ENCODE assay signal across 18 mouse cellular contexts in the genomic region with DNA sequence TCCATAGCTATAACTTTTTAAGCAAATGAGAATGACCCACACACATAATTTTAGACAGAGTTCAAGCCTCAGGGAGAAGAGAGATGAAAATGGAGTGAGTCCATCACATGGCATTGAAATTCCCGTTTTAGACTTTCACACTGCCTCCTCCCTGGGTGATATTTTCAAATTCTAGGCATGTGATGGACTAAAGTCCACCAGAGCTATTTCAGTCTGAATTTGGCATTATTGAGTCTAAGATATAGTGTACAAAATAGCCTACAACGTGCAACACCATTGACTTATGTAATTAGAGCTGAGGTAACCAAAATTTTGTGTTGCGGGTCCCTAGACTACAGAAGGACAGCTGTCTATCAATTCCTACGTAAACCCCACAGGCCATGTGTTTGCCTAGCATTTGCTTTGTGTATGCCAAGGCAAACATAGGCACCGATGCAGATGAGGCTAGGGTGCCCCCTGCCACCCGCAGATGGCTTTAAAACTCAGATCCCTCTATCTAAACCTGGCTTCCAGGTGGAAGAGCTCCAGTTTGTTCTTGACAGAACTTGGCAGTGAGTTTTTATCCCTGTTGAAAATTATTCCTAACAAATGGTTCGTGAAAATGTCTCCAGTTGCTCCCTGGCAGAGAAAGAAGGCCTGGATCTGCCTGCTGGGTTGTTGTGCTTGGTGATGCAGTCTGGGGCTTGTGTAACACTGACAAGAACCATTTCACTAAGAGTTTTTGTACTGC.
DNase-seq lines count a peak whose midpoint lies in the region; ATAC-seq and TF ChIP-seq lines count a peak whose summit lies in the region.
"Had no signal": no experiment of that assay in that cellular context is flagged by ENCODE, and none has a peak within 500 bp of the region (broad histone marks: within the 10 kb centered on the region; RNA-seq: fewer than 3 reads in every experiment).

No protein-coding gene starts in this region.

- H3K27me3 ChIP-seq in stomach, embryonic 16.5 days (ENCODE audit: control insufficient read depth, insufficient read depth, low read length) = no peaks in the 10 kb centered on the region
- H3K27me3 ChIP-seq in stomach, postnatal 0 days (ENCODE audit: control insufficient read depth, insufficient read depth, low read length) = no peaks in the 10 kb centered on the region
- H3K27me3 ChIP-seq in hindbrain, postnatal 0 days (ENCODE audit: insufficient read depth, low read length) = no peaks in the 10 kb centered on the region
- H3K27me3 ChIP-seq: liver, embryonic 13.5 days; neural tube, embryonic 12.5 days had no signal

- peak; percentile 10; the same call in 1 of the 2 replicates for ATAC-seq in stomach, embryonic 16.5 days (ENCODE audit: insufficient read depth, low FRiP score)
- no peak for ATAC-seq in stomach, postnatal 0 days (ENCODE audit: low FRiP score, low TSS enrichment)
- no peak for ATAC-seq in hindbrain, postnatal 0 days

- H3K9ac ChIP-seq in stomach, embryonic 16.5 days (ENCODE audit: low read length) = no peak overlapping the region
- no peak overlapping the region for H3K9ac ChIP-seq in stomach, postnatal 0 days (ENCODE audit: low read length)
- no peak overlapping the region for H3K9ac ChIP-seq in hindbrain, postnatal 0 days (replicated peaks; ENCODE audit: low read length)
- H3K9ac ChIP-seq: liver, embryonic 13.5 days; neural tube, embryonic 12.5 days had no signal

- 65% methylated on average over 7 of the region's 7 CpGs for WGBS in stomach, embryonic 16.5 days
- whole genome bisulfite sequencing in stomach, postnatal 0 days = 52% methylated on average over 7 of the region's 7 CpGs
- WGBS in hindbrain, postnatal 0 days = 70% methylated on average over 7 of the region's 7 CpGs

- H3K36me3 ChIP-seq in stomach, embryonic 16.5 days (ENCODE audit: control insufficient read depth, insufficient read depth, low read length) = no peaks in the 10 kb centered on the region
- no peaks in the 10 kb centered on the region for H3K36me3 ChIP-seq in stomach, postnatal 0 days (ENCODE audit: control insufficient read depth, insufficient read depth, low read length)
- H3K36me3 ChIP-seq in hindbrain, postnatal 0 days (ENCODE audit: insufficient read depth, low read length) = no peaks in the 10 kb centered on the region
- H3K36me3 ChIP-seq: liver, embryonic 13.5 days; neural tube, embryonic 12.5 days had no signal

- DNase-seq in frontal cortex, adult 2 months (ENCODE audit: extremely low spot score in 1 of 2, low spot score in 1 of 2) = peak; percentile 56 to 65
- no peak for DNase-seq in frontal cortex, postnatal 25 days (ENCODE audit: low spot score in 2 of 2)
- DNase-seq in stomach, postnatal 0 days (ENCODE audit: low spot score) = no peak
- DNase-seq in layer of hippocampus, postnatal 14 days (ENCODE audit: low spot score in 2 of 2) = peak; percentile 78 to 93
- no peak for DNase-seq in retina, embryonic 14.5 days (ENCODE audit: low spot score)
- no peak for DNase-seq in hindbrain, postnatal 0 days (ENCODE audit: low spot score)
- DNase-seq in cerebellum, postnatal 4 days (ENCODE audit: low spot score in 2 of 2) = no peak
- DNase-seq: adrenal gland, postnatal 25 days; embryo, embryonic 11 days; gastrocnemius, postnatal 10 days; heart, postnatal 36 days; liver, embryonic 13.5 days; lung, postnatal 10 days; midbrain, embryonic 14.5 days; thymus, adult 18-20 months had no signal

- TF ChIP-seq CTCF in stomach, postnatal 0 days (IDR thresholded peaks at IDR 0.05; ENCODE audit: low read depth) = no peak
- TF ChIP-seq CTCF in hindbrain, postnatal 0 days (IDR thresholded peaks at IDR 0.05; ENCODE audit: low read depth) = no peak

- no peaks in the 10 kb centered on the region for H3K9me3 ChIP-seq in stomach, embryonic 16.5 days (replicated peaks; ENCODE audit: control insufficient read depth, low read length)
- no peaks in the 10 kb centered on the region for H3K9me3 ChIP-seq in stomach, postnatal 0 days (ENCODE audit: control insufficient read depth, low read length)
- no peaks in the 10 kb centered on the region for H3K9me3 ChIP-seq in hindbrain, postnatal 0 days (ENCODE audit: low read length)
- H3K9me3 ChIP-seq: liver, embryonic 13.5 days; neural tube, embryonic 12.5 days had no signal

- no peak overlapping the region for H3K27ac ChIP-seq in stomach, embryonic 16.5 days (ENCODE audit: low read length)
- no peak overlapping the region for H3K27ac ChIP-seq in stomach, postnatal 0 days (replicated peaks)
- no peak overlapping the region for H3K27ac ChIP-seq in hindbrain, postnatal 0 days
- H3K27ac ChIP-seq: liver, embryonic 13.5 days; neural tube, embryonic 12.5 days had no signal

- H3K4me2 ChIP-seq in stomach, embryonic 16.5 days (ENCODE audit: low read depth, low read length) = no peak overlapping the region
- no peak overlapping the region for H3K4me2 ChIP-seq in stomach, postnatal 0 days (replicated peaks; ENCODE audit: low read depth)
- no peak overlapping the region for H3K4me2 ChIP-seq in hindbrain, postnatal 0 days (ENCODE audit: low read depth, low read length)
- H3K4me2 ChIP-seq: heart, embryonic 11.5 days; liver, embryonic 13.5 days; neural tube, embryonic 12.5 days had no signal

- no peak overlapping the region for H3K4me3 ChIP-seq in stomach, embryonic 16.5 days (replicated peaks; ENCODE audit: low read length)
- no peak overlapping the region for H3K4me3 ChIP-seq in stomach, postnatal 0 days (ENCODE audit: low read depth, low read length)
- no peak overlapping the region for H3K4me3 ChIP-seq in hindbrain, postnatal 0 days (ENCODE audit: low read length)
- H3K4me3 ChIP-seq: liver, embryonic 13.5 days; neural tube, embryonic 12.5 days had no signal

- H3K4me1 ChIP-seq in stomach, embryonic 16.5 days (ENCODE audit: control insufficient read depth, insufficient read depth, low read length) = peaks cover 10% of the 10 kb centered on the region
- no peaks in the 10 kb centered on the region for H3K4me1 ChIP-seq in stomach, postnatal 0 days (replicated peaks; ENCODE audit: control insufficient read depth, insufficient read depth)
- no peaks in the 10 kb centered on the region for H3K4me1 ChIP-seq in hindbrain, postnatal 0 days (ENCODE audit: insufficient read depth, low read length)
- H3K4me1 ChIP-seq: liver, embryonic 13.5 days; neural tube, embryonic 12.5 days had no signal

- TF ChIP-seq EP300 in stomach, postnatal 0 days (optimal IDR thresholded peaks at IDR 0.05) = no peak

Comparison
In these comparisons a context has a peak if more than half of its experiments do, and no peak if none do; other contexts are left out.
1. DNase-seq: peak in frontal cortex, adult 2 months (2 of 2) and layer of hippocampus, postnatal 14 days (2 of 2); none in frontal cortex, postnatal 25 days (0 of 2), stomach, postnatal 0 days (single experiment), retina, embryonic 14.5 days (single experiment), hindbrain, postnatal 0 days (single experiment) and cerebellum, postnatal 4 days (0 of 2).